Mouse (Mus musculus) testis, adult 2 months (tissue): ENCODE measurements around the gene Ripor3. TPM values are rescaled to one million over a fixed set of nuclear protein-coding genes. Genes with fewer than 3 reads are reported as not detected.

Experiments
- H3K27ac ChIP-seq: fragments of 200-500 bp; 2 replicates; pipeline ENCODE4 v1.5.1; 2012; ENCODE audit warnings: low read depth, low read length; ENCODE audit not compliant: control insufficient read depth, insufficient read depth
- H3K27me3 ChIP-seq: fragments of 200-500 bp; 2 replicates; pipeline ENCODE4 v1.6.1; 2012; ENCODE audit warnings: mild to moderate bottlenecking, low read length, moderate library complexity; ENCODE audit not compliant: control insufficient read depth, insufficient read depth
- H3K36me3 ChIP-seq: fragments of 200-500 bp; 2 replicates; pipeline ENCODE4 v1.6.1; 2012; ENCODE audit warnings: mild to moderate bottlenecking, low read length; ENCODE audit not compliant: control insufficient read depth, insufficient read depth
- H3K4me1 ChIP-seq: fragments of 200-500 bp; 2 replicates; pipeline ENCODE4 v1.6.1; 2012; ENCODE audit warnings: low read length; ENCODE audit not compliant: control insufficient read depth, insufficient read depth
- H3K4me3 ChIP-seq: fragments of 200-500 bp; 2 replicates; pipeline ENCODE4 v1.5.1; 2012; ENCODE audit warnings: low read depth, mild to moderate bottlenecking, low read length, moderate library complexity, mixed read lengths; ENCODE audit not compliant: control insufficient read depth
- CTCF ChIP-seq: fragments of 200-500 bp; IDR thresholded peaks from 2 replicates; pipeline ENCODE4 v1.5.1; 2012; ENCODE audit warnings: low read depth, mild to moderate bottlenecking, inconsistent platforms, low read length, moderate library complexity; ENCODE audit not compliant: control insufficient read depth, insufficient read depth, insufficient replicate concordance
- POLR2A ChIP-seq: fragments of 200-500 bp; IDR thresholded peaks from 2 replicates; pipeline ENCODE4 v1.6.1; 2012; ENCODE audit warnings: low read depth, mild to moderate bottlenecking, inconsistent platforms, low read length, moderate library complexity; ENCODE audit not compliant: control insufficient read depth
- polyA plus RNA-seq: library from polyadenylated mRNA; depleted of rRNA; stranded (reverse); fragments of >200 nt; gene quantifications from 2 replicates; pipeline ENCODE4 v1.2.3, GENCODE M21; 2012

Gene Ripor3
- polyA plus RNA-seq, 1 experiment, result 0.90 TPM

GRCm38 (mm10) chr2:167957539-167957938, 52.9 kb downstream of the Ripor3 start:
- H3K27ac ChIP-seq, result no peak overlapping the region
- no peaks in the 10 kb centered on the region for H3K27me3 ChIP-seq
- no peaks in the 10 kb centered on the region; the same call in 1 of the 2 replicates for H3K36me3 ChIP-seq
- TF ChIP-seq CTCF (no peak), POLR2A (no peak)
- H3K4me3 ChIP-seq, result no peak overlapping the region
- H3K4me1 ChIP-seq, result peaks cover 2% of the 10 kb centered on the region

DNA sequence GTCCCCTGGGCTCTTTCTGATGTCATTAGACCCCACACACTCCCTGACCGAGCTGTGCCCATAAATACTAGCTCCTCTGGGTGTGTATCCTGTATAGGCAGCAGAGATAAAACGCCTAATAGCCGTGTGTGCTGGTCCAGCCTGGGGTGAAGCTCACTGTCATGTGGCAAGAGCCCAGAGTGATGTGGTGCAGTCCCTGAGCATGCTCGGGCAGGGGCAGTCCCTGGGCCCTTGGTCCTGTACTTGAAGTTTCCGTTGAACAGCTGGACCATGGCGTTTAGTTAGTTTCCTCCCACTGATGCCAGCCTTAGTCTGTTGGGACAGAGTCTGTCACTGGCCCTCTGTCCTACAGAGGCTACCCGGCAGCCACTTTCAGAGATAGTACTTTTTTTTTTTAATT, 55.5 kb downstream of the Ripor3 start:
- Histone ChIP-seq H3K4me3 (no peak overlapping the region), H3K36me3 (no peaks in the 10 kb centered on the region; the same call in 1 of the 2 replicates), H3K27me3 (no peaks in the 10 kb centered on the region), H3K27ac (no peak overlapping the region), H3K4me1 (peaks cover 2% of the 10 kb centered on the region)
- TF ChIP-seq CTCF (no peak), POLR2A (no peak)

- H3K27me3 ChIP-seq, result no peaks in the 10 kb centered on the region
- no peak for TF ChIP-seq CTCF
- no peak for TF ChIP-seq POLR2A
- H3K36me3 ChIP-seq, result no peaks in the 10 kb centered on the region; the same call in 1 of the 2 replicates
- H3K4me3 ChIP-seq, result no peak overlapping the region
- H3K27ac ChIP-seq, result no peak overlapping the region
- peaks cover 2% of the 10 kb centered on the region; the same call in 1 of the 2 replicates for H3K4me1 ChIP-seq
Measured at GRCm38 (mm10) chr2:167953819-167954218, 56.6 kb downstream of the Ripor3 start.

DNA sequence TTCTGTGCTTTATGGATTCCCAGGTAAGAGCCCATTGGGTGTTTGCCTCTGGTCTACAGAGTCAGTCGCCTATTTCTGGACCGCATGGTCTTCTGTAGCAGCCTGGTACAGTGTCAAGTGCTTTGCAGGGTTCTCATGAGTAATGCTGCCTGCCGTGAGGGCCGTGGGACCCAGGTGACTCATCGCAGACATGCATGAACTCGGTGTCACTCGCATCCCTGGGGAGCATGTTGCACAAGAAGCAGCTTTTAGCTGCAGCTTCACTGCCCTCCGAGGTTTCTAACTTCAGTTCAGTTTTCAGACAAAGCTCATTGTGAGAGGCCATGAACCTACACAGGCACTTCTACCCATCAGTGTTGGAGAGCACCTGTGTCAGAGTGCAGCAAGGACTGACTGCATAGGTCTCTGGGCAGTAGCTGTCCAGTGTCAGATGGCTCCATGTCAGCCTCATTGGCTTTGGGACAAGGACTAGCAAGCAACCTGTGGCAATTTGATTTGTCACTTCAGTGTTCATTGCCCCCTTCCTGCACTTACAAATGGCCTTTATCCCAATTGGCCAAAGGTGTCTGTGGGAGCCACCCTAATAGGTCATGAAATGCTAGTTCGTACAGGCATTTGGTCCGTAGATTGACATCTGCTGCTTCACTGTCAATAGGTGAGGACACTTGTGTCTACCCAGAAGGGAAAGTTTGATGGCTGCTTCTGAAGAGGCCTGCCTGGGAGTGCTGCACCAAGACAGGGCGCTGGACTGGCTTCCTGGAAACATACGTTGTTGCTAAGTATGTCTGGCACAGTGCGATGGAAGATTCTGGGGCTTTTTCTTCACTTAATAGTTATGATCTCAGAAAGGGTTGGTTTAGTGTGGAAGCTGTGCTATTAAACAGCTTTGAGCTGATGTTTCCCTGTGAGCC, 58.9 kb downstream of the Ripor3 start:
- H3K27ac ChIP-seq, result no peak overlapping the region
- H3K4me1 ChIP-seq, result no peaks in the 10 kb centered on the region
- no peaks in the 10 kb centered on the region for H3K36me3 ChIP-seq
- H3K27me3 ChIP-seq, result no peaks in the 10 kb centered on the region
- no peak overlapping the region for H3K4me3 ChIP-seq
- TF ChIP-seq CTCF, result no peak
- TF ChIP-seq POLR2A, result no peak

GRCm38 (mm10) chr2:167950681-167951080, 59.7 kb downstream of the Ripor3 start:
- Histone ChIP-seq H3K27ac (no peak overlapping the region), H3K4me3 (no peak overlapping the region), H3K36me3 (no peaks in the 10 kb centered on the region), H3K4me1 (no peaks in the 10 kb centered on the region), H3K27me3 (no peaks in the 10 kb centered on the region)
- no peak for TF ChIP-seq CTCF

GRCm38 (mm10) chr2:167949808-167950207, 60.6 kb downstream of the Ripor3 start:
- Histone ChIP-seq H3K4me3 (no peak overlapping the region), H3K36me3 (no peaks in the 10 kb centered on the region), H3K27ac (no peak overlapping the region), H3K4me1 (peaks cover 2% of the 10 kb centered on the region), H3K27me3 (no peaks in the 10 kb centered on the region)
- TF ChIP-seq CTCF (no peak), POLR2A (no peak)

DNA sequence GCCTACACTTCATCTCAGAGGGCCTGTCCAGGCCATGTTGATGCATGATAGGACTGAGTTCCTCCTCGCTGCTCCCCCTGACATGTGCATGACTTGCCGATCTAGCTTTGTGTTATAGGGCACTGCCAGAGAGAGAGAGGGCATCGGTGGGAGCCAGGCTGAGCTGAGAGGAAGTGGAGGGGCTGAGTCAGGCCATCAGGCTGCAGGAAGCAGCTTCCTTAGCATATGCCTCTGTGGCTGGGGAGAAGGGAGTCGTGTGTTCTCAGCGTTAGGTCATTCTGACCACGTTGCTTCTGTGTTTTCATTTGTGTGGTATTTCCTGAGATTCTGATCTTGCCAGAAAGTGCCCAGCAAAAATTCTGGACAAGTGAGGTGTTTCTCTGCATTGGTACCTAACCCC, 61.2 kb downstream of the Ripor3 start:
- peaks cover 2% of the 10 kb centered on the region for H3K4me1 ChIP-seq
- no peak overlapping the region for H3K4me3 ChIP-seq
- H3K27me3 ChIP-seq, result no peaks in the 10 kb centered on the region
- H3K27ac ChIP-seq, result no peak overlapping the region
- TF ChIP-seq CTCF (no peak), POLR2A (no peak)
- H3K36me3 ChIP-seq, result no peaks in the 10 kb centered on the region
